Mouse (Mus musculus) testis, postnatal 10 days (tissue): ENCODE measurements around the gene Krt81.
A peak's percentile ranks its signal among the peaks of the same experiment; 100 is the strongest.

Experiments used
- DNase-seq: peaks from one replicate; pipeline ENCODE4 v3.0.0; 2021; ENCODE audit warnings: low spot score

Gene Krt81

DNA sequence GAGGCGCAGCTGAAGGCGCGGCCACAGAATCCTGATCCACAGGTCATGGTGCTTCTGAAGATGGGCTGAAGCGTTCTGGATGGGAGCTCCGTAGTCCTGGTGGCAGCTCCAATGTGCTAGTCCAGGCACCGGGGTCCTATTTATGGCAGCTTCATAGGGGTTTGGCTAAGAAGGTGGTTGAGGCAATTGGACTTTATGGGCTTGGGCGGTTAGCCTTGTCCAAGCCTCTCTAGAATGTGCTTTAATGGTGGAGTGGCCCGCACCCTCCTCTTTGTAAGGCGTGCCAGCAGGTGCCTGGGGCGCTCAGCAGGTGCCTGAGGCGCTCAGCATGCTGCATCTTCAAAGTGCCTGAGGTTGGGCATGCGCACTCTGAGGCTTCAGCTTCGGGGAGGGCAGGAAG, at the start of gene Krt81:
TSS of gene Krt81 (minus strand) at position 101 of the 400 bp plus-strand sequence.
- no peak for DNase-seq

DNA sequence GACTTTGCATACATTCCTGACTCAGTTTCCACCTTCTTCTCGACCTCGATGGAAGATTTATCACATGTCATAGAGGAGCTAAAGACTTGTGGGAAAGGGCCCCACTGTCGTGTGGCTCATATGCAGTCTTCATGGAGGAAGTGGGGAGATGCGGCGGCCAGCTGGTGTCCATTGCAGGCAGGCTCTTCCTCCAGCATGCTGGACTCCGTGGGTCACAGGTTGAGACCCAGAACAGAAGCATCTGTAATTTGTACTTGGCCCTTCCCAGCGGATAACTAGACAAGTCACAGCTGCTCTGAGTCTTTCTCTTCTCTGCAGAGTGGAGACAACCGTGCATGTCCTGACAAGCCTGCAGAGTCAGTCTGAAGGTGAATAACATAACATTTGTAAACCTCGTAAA, 44.7 kb upstream of the Krt81 start:
- DNase-seq: no peak

DNA sequence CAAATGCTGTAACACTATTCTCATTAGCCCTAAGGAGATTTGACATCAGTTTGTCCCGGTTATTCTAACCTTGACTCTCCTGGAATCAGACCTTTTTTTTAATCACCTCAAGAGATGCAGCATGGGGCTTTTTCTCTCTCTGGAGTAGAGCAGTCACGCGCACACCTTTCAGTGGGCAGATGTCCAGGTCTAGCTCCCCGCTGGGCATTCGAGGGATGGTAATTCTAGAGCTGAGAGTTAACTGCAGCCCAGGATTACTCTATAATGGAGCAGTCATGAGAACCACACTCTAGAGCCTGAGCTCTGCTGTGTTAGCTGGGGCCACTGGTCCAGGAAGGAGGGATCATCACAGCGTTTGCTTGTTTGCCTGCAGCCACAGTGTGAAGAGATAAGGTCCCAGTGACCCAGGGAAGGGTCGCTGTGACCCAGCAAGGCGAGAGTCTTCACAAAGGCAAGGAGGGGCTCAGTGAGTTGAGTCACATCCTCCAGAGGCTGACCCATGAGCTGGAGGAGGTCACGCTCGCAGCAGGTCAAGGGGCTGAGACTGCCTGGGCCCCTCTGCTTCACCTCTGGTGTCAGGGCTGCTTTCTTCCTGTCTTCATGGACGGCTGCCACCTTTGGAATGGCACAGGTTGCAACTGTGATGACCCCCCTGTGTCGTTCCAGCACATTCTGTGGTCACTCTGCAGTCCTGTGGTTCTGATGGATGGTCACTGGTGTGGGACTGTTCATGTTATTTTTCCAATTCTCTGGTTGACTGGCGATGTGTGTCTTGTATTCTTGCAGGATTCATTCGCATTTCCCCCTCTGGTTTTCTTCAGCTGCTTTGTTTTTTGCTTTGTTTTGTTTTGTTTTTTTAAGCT, 43.6 kb upstream of the Krt81 start:
- DNase-seq: no peak

DNA sequence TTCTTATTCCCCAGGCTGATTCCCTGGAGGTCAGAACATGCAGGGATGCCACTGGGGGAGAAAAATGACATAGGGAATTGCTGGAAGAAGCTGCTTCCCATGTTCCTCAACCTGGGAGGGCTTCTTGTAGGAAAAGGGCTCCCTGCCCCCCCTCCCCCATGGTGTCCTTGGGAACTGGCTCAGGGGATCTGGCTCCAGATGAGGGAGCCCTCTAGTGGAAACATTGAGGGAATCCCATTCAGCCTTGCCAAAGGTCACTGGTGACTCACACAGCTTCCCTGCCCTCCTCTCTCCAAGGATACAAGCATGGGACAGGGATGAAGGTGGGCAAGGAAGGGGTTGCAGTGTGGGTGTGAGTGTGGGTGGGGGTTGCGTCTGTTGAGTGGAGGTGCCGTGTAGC, 33.6 kb upstream of the Krt81 start:
- DNase-seq: no peak

DNA sequence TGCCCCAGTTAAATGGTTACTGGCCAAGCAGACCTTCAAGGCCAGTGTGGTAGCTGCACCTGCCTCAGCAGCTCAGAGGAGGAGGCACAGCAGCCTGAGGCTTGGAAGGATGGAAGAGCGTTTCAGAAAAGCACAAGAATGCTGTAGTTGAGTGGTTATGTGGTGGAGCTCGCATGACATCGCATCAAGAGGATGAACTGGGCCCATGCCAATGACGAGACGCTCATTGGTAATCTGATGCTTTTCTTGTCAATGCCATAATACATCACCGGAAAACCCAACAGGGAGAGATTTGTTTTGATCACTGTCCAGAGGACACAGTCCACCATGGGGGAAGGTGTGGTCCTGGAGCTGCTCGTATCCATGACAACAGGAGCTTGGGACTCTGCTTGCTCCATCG, 31.7 kb upstream of the Krt81 start:
- no peak for DNase-seq

DNA sequence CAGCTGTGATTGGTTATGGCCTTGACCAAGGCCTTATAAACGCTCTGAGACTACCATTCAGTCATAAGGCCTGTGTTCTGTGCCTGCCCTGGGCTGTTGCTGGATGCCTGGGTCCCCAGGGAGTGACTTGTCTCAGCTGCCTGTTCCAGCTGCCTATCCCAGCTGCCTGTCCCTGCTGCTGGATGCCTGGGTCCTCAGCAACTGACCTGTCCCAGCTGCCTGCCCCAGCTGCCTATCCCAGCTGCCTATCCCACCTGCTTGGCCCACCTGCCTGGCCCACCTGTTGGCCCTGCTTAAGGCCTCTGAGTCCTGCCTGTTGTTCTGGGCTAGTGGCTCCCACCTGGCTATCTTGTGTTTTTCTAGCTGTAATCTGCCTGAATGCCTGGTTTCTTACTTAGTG, 30.7 kb upstream of the Krt81 start:
- DNase-seq: no peak

DNA sequence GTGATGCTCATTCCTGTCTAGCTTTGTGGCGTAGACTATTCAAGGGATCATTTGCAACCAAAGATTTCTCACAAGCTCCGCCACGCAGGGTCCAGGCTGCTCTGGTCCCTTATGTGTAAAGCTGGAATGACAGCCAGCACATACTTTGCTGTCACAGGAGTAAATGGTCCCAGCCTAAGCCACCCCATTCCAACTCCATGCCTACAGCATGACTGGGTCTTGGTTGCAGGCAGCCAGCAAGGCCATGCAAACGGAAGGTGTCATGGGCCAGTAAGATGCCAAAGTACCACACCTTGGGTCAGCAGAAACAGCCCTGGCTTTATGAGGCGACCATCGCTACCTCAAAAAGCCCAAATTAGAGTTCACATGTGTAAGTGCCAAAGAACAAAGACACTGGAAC, 30.2 kb upstream of the Krt81 start:
- DNase-seq: no peak

DNA sequence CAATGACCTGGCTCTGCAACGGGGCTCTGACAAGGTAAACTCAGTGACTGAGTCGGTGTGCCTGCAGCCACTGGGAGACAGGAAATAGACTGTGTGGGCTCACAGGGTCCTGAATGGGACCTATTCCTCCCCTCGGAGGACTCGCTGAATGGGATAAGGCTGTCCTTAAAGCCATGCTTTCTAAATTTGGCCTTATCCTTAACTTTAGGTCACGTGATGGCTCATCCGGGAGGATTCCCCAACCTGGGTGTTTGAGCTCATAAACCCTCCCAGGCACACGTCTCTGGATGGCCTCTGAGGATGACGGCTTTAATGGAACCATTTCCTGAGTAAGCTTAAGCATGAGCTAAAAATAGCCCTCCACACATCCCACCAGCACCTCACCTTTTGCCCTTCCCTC, 29.2 kb upstream of the Krt81 start:
- no peak for DNase-seq

DNA sequence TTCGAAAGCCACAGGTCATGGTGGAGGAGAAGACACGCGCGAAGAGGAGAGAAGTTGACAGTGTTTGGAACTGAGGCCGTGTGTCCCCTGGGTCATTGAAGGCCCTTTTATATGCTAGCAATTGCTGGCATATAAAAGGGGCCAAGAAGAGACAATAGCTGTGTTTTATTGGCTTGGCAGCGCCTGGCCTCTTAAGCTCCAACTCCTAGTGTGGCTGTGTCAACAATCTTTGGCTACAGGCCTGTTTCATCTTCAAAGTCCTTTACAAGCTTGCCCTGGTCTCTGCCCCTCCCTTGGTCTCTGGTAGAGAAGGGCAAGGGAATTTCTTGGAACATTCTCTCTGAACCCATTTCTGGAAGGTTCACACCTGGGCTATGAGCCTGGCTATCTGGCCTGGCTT, 27.9 kb upstream of the Krt81 start, which contains the start of gene Krt83:
TSS of gene Krt83 (minus strand) at position 82 of the 400 bp plus-strand sequence.
- DNase-seq: no peak

DNA sequence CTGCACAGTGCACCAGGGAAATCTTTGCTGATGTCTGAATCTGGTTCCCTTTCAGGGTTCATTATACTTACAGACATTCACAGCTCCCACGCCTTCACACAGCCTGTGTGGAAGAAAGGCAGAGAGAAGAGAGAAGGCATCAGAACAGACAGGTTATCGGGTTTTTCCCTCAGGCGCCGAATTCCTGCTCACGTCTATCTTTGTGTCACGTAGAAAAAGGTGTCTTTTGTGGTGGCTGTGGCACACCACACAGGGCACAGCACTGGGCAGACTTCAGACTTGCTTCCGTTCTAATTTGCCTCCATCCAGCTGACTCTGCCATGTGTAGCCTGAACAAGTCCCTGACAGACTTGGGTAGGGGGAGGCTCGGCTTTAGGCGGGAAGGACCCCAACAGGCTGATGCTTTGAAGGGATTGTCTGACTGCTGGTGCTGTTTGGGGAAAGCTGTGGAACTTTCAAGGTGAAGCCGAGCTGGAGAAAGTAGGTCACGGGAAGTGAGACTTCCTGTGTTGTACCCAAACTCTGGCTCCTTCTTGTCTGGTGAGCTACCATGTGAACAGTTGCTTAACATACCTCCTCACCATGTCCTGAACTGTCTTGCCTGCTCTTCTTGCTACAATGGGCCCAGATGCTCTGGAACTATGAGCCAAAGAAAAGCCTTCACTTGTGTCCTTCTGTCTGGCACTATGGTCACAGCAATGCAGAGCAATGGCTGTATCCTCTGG, 22.5 kb upstream of the Krt81 start:
- DNase-seq: no peak

DNA sequence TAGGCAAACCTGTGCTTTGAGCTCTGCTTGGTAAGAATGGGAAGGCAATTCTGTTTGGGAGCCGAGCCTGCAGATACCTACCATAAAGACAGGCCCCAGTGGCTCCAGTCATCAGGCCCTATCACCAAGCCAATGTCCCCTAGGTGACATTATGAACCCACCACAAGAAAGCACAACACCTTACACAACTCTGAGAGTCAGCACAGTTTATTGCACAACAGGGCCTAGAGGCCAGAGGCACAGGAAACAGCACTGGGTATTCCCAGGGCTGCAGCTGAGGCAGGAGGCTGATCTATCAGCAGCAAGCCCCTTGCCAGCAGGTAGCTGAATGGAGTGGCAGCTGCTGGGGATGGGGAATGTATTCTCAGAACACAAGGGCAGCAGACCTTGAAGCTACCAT, 21.4 kb upstream of the Krt81 start:
- no peak for DNase-seq

DNA sequence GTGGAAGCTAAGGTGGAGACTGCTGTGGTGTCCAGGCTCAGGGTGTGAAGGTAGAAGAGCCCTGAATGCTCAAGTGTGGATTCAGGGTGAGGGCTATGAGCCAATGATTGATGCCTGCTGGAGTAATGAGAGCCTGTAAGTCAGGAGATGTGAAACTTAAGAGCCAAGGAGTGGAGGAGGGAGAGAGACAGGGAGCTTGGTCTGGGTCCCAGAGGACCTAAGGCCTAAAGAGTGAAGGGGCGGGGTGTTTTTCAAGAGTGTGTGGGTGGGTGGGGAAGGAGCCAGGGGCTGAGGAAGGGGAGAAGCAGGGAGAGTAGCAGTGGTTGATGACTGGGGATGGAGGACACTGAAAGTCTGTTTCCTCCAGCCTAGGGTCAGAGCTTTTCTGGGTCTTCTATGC, 20.1 kb upstream of the Krt81 start:
- DNase-seq: no peak

DNA sequence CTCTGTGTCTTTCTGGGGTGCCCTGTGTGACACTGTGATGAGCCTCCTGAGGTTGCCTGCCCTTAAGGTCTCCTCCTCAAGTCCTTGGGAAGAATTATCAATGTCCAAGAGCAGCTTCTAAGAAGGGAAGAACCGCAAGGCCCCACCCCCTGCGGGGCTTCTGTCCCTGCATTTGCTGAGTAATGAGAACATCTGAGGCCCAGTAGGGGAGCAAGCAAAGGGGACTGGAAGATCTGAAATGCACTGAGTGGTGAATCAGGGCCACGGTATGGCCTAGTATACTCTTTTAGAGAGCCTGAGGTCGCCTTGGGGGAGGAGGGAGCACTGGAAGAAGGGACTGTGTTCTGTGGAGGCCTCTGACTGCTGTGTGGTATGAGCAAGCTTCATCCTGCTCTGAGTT, 18.5 kb upstream of the Krt81 start:
- DNase-seq: no peak

DNA sequence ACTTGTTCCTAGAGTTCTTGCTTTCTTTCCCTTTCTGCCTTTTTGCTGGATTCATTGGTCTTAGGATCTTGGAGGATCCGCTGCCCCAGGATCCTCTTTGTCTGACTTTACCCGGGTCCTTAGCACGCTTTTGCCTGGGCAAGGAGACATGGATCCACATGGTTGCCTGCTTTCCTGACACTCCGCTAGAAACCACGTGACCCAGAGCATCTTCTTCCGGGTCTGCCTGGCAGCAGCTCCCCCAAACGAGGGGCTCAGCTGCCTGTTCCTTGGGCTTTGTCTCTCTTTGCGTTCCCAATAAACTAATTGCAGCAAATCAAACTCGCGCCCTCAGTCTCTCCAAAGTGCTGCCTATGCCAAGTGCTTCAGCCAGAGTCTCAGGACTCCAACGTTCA, 16.1 kb upstream of the Krt81 start:
- DNase-seq: no peak

DNA sequence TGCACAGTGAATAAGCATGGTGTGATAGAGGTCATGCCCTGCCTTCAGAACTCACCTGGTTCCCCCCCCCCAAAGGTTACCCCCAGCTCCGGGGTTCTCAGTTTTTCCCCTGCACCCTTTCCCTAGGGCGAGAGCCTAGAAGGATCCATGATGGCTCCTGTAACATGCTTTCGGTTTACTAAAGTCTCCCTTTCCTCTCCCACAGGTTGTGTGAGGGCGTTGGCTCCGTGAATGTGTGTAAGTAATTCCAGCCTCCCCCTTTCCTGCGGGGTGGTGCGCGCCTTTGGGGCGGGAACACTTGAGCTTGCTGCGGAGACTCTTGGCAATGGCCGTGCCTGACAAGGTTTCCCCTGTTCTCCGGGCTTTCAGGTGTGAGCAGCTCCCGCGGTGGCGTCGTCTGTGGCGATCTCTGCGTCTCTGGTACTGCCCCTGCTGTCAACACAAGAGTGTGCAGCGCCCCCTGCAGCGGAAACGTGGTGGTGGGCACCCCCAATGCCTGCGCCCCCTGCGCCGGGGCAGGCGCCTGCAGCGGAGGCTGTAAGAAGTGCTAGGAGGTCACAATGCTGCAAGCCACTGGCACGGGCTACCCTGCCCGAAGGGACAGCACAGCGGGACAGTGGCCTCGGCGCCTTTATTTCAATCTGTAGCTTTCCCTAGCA, 15.6 kb upstream of the Krt81 start:
- peak; percentile 69 for DNase-seq

DNA sequence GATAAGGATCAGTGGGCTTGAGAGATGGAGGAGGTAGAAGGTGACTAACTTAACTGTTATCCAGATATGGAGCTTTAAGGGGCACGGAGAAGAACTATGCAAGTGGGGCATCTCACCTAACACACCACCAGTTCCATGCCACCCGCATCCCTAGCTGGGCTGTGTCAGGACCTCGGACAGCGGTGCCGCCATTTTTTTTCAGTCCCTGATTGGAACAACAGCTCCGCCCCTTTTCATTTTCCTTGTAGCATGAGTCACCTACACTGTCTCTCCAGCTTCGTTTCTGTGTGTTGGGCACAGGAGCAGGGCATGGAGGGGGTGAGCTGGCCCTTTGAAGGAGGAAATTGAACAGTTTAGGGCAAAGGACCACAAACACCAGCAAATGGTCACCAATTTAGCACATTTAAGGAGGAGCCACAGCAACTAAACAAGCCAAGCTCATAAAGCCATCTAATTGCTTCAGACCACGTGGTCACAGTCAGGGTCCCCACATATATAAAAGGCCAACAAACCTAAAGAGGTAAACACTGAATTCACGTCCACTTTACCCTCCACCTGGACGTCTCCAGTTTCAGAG, 9.5 kb upstream of the Krt81 start, which contains the start of gene Krt86:
TSS of gene Krt86 (plus strand) at position 527 of the 577 bp plus-strand sequence.
- DNase-seq: peak; percentile 68

DNA sequence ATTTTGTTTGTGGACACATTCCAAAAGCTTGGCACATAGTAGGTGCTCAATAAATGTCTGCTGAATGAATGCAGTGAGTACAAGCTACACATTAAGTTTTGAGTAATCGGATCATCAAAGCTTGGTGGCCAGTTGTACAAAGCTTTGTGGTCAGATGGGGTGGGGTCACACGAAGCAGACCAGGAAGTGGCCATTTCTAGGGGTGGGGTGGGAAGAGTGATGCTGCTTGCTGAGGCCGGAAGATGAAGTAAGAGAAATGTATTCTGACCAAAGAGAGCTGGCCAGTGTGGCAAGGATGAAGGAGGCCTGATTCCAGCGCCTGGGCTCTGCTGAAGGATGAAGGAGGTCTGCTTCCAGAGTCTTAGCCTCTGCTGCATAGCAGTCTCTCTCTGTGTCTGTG, 5.5 kb upstream of the Krt81 start:
- no peak for DNase-seq

DNA sequence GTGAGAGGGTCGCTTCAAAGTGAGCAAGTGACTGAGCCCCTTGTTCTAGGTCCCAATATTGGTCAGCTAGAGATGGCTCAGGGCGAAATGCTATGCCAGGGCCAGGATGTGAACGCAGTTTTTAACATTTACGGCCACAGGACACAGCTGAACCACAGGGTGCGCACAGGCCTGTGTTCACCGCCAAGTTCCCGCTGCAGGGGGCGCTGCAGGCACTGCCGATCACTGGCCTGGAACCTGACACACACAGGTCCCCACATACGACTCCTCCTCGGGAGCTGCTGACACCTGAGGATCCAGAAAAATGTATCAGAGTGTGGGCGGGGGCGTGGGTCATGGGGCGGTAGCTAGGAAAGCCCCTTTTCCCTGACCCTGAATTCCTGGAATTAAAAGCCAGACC, 4.3 kb downstream of the Krt81 start:
- DNase-seq: peak; percentile 53

DNA sequence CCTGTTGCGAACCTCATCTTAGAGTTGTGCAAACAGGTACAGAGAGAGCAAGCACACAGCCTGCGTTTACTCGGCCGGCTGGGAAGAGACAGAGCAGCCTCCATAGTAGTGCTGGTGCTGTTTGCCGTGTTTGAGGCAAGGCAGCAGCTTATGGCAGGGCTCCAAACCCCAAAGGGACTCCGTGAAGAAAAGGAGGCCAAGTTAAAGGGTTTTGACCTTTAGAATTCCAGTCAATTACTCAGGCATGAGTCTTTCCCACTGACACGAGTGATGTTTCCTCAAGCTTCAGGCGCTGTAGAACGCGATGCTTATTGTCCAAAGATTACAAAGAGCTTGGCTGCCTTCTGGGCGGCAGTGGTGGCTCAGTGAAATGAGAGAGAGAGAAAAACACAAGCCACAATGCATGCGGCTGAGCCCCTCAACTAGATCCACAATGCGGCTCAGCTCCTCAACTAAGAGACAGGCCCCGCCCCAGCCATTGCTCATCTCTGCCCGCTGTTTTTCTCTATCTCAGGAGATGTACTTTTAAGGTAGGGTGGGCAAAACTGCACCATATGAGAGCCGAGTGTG, 5.1 kb downstream of the Krt81 start:
- DNase-seq: no peak

DNA sequence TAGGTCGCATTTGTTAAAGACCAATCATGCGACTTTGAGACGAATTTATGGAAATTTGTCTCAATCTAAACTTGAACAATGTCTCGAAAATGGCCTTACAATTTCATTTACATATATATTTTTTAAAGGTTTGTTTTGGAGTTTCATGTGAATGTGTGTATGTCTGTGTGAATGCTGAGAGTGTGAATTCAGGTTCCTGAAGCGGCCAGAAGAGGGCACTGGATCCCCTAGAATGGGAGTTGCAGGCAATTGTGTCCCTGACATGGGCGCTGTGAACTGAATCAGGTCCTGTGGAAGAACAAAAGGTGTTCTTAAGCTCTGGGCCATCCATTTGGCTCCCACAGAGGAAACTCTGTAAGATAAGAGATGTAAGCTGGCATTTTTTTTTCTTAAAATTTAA, 7.7 kb downstream of the Krt81 start:
- no peak for DNase-seq

DNA sequence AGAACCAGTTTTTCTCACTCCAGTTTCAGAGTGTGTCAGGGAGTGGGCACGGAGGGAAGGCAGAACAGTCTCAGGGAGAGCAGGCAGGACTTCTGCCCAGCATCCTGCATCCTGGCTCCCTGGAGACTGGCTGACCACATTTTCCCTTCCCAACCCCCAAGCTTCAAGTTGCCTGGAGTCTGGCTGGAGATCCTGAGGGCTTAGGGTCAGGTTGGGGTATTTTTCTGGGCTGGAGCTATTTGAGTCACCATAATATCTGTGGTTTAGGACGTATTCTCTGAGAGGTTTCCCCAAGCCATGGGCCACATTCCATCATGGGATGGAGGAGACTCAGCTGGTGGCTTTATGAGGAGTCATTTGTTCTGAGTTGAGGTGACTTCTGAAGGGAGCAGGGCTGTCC, 8.3 kb downstream of the Krt81 start:
- DNase-seq: no peak

DNA sequence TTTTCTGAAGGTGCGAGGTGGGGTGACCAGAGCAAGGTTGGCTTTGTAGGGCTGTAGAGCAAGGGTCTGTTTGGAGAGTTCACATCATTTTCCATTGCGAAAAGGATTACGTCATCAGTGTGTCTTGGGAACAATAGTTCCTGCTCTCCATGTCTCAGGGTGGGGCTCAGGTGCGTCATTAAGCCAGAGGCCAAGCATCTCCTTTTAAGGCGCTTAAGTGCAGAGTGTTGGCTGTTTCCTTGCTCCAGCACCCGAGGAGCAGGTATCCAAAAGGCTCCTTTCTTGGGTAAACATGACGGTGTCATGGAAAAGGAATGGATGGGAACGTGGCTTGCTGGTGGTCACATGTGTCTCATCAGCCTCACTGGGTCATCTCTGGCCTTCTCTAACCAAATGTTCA, 8.8 kb downstream of the Krt81 start:
- DNase-seq: no peak
